Mouse (Mus musculus): ENCODE measurements around the gene Igfbp7.
A peak's percentile ranks its signal among the peaks of the same experiment; 100 is the strongest.

- TF ChIP-seq SMC3 (IDR thresholded peaks at IDR 0.05; ENCODE audit: low read depth, low read length) (no peak), POLR2AphosphoS2 (IDR thresholded peaks at IDR 0.05; ENCODE audit: low read depth, low read length) (no peak), POLR2A (IDR thresholded peaks at IDR 0.05; ENCODE audit: low read depth, low read length) (no peak), CTCF (conservative IDR thresholded peaks at IDR 0.05 in 1 of 2, IDR thresholded peaks at IDR 0.05 in 1 of 2; ENCODE audit: low read depth in 2 of 2, low read length in 2 of 2) (no peak), TBP (conservative IDR thresholded peaks at IDR 0.05; ENCODE audit: low read depth, low read length) (no peak), RAD21 (IDR thresholded peaks at IDR 0.05; ENCODE audit: low read depth, low read length) (no peak), PAX5 (IDR thresholded peaks at IDR 0.05; ENCODE audit: low read length) (no peak), MAFK (IDR thresholded peaks at IDR 0.05; ENCODE audit: insufficient replicate concordance, low read length) (no peak), USF2 (conservative IDR thresholded peaks at IDR 0.05; ENCODE audit: low read depth, low read length) (no peak), KAT2A (IDR thresholded peaks at IDR 0.05; ENCODE audit: insufficient replicate concordance, low read length) (no peak), EP300 (IDR thresholded peaks at IDR 0.05; ENCODE audit: low read length) (0 out of 2 replicates have a peak, but pooled peaks have one; percentile 22)
Observed at GRCm38 (mm10) chr5:77385221-77385620, 22.6 kb downstream of the Igfbp7 start.

Measured in CH12.LX (cell line).